16 mouse cellular contexts compared by ENCODE assay signal in the genomic region with DNA sequence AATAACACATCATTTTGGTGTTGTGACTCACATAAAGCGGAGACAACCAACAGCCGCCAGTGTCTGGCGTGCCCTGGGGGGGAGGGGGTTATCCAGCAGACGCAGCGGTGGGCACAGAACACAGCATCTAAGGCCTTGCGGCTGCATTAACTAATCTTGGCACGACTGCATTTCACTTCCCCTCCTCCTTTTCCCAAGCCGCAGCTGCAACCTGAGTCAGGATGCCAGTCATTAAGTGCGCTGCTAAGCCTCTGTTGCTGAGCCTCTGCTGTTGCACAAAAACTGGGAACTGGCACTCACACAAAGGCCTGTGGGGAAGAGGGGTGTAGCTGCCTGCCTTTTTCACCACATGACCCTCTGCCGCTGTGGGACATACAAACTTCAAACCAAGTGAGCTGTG.
A peak's percentile ranks its signal among the peaks of the same experiment; 100 is the strongest.
DNase-seq lines count a peak whose midpoint lies in the region; ATAC-seq lines count a peak whose summit lies in the region.
"Had no signal": no experiment of that assay in that cellular context is flagged by ENCODE, and none has a peak within 500 bp of the region (broad histone marks: within the 10 kb centered on the region; RNA-seq: fewer than 3 reads in every experiment).

No protein-coding gene starts in this region.

- H3K27me3 ChIP-seq in forebrain, embryonic 14.5 days (replicated peaks; ENCODE audit: control insufficient read depth, insufficient read depth, low read length), result no peaks in the 10 kb centered on the region
- H3K27me3 ChIP-seq in forebrain, embryonic 11.5 days (ENCODE audit: control insufficient read depth, insufficient read depth, low read length), result no peaks in the 10 kb centered on the region
- H3K27me3 ChIP-seq in midbrain, embryonic 13.5 days, result no peaks in the 10 kb centered on the region
- H3K27me3 ChIP-seq in midbrain, embryonic 16.5 days (ENCODE audit: control insufficient read depth, insufficient read depth, low read depth, low read length), result no peaks in the 10 kb centered on the region
- no peaks in the 10 kb centered on the region for H3K27me3 ChIP-seq in embryonic facial prominence, embryonic 14.5 days (replicated peaks; ENCODE audit: control insufficient read depth, insufficient read depth, low read length)
- H3K27me3 ChIP-seq: heart, embryonic 12.5 days; limb, embryonic 15.5 days had no signal

- H3K27ac ChIP-seq in forebrain, embryonic 14.5 days (ENCODE audit: low read depth, low read length), result no peak overlapping the region
- H3K27ac ChIP-seq in forebrain, embryonic 11.5 days (ENCODE audit: low read depth, low read length), result no peak overlapping the region
- no peak overlapping the region for H3K27ac ChIP-seq in midbrain, embryonic 13.5 days
- no peak overlapping the region for H3K27ac ChIP-seq in midbrain, embryonic 16.5 days (ENCODE audit: low read length)
- no peak overlapping the region for H3K27ac ChIP-seq in embryonic facial prominence, embryonic 14.5 days (replicated peaks; ENCODE audit: low read depth, low read length)
- H3K27ac ChIP-seq: limb, embryonic 15.5 days had no signal

- 58% methylated on average over 10 of the region's 10 CpGs for WGBS in forebrain, embryonic 14.5 days
- whole genome bisulfite sequencing in forebrain, embryonic 11.5 days, result 79% methylated on average over 10 of the region's 10 CpGs
- 79% methylated on average over 10 of the region's 10 CpGs for WGBS in midbrain, embryonic 13.5 days
- 79% methylated on average over 10 of the region's 10 CpGs for WGBS in midbrain, embryonic 16.5 days
- WGBS in embryonic facial prominence, embryonic 14.5 days, result 76% methylated on average over 10 of the region's 10 CpGs

- H3K9ac ChIP-seq in forebrain, embryonic 14.5 days (ENCODE audit: low read length), result no peak overlapping the region
- H3K9ac ChIP-seq in forebrain, embryonic 11.5 days (ENCODE audit: low read length), result no peak overlapping the region
- no peak overlapping the region for H3K9ac ChIP-seq in midbrain, embryonic 13.5 days (replicated peaks)
- H3K9ac ChIP-seq in midbrain, embryonic 16.5 days (ENCODE audit: low read depth, low read length), result no peak overlapping the region
- no peak overlapping the region for H3K9ac ChIP-seq in embryonic facial prominence, embryonic 14.5 days (ENCODE audit: low read depth, low read length)
- H3K9ac ChIP-seq: heart, embryonic 12.5 days; limb, embryonic 15.5 days; liver, postnatal 0 days had no signal

- peak; percentile 70; the same call in 1 of the 2 replicates for ATAC-seq in forebrain, embryonic 14.5 days
- ATAC-seq in forebrain, embryonic 11.5 days (replicated peaks; ENCODE audit: low FRiP score), result no peak; the same call in 1 of the 2 replicates
- ATAC-seq in midbrain, embryonic 13.5 days, result peak; percentile 56; the same call in 1 of the 2 replicates
- no peak for ATAC-seq in midbrain, embryonic 16.5 days
- ATAC-seq in embryonic facial prominence, embryonic 14.5 days (ENCODE audit: low read depth), result peak; percentile 92
- ATAC-seq: liver, postnatal 0 days had no signal

- no peaks in the 10 kb centered on the region for H3K4me1 ChIP-seq in forebrain, embryonic 14.5 days (ENCODE audit: control insufficient read depth, insufficient read depth, low read length)
- H3K4me1 ChIP-seq in forebrain, embryonic 11.5 days (replicated peaks; ENCODE audit: control insufficient read depth, insufficient read depth, low read length), result no peaks in the 10 kb centered on the region
- H3K4me1 ChIP-seq in midbrain, embryonic 13.5 days (replicated peaks), result no peaks in the 10 kb centered on the region
- no peaks in the 10 kb centered on the region for H3K4me1 ChIP-seq in midbrain, embryonic 16.5 days (ENCODE audit: control insufficient read depth, insufficient read depth, low read length)
- no peaks in the 10 kb centered on the region for H3K4me1 ChIP-seq in embryonic facial prominence, embryonic 14.5 days (ENCODE audit: control insufficient read depth, insufficient read depth, low read length)
- H3K4me1 ChIP-seq: heart, embryonic 12.5 days; limb, embryonic 15.5 days had no signal

- H3K36me3 ChIP-seq in forebrain, embryonic 14.5 days (ENCODE audit: control insufficient read depth, insufficient read depth, low read length), result no peaks in the 10 kb centered on the region
- H3K36me3 ChIP-seq in forebrain, embryonic 11.5 days (ENCODE audit: control insufficient read depth, insufficient read depth, low read length), result no peaks in the 10 kb centered on the region
- H3K36me3 ChIP-seq in midbrain, embryonic 13.5 days, result no peaks in the 10 kb centered on the region
- H3K36me3 ChIP-seq in midbrain, embryonic 16.5 days (ENCODE audit: control insufficient read depth, insufficient read depth, low read length), result no peaks in the 10 kb centered on the region
- no peaks in the 10 kb centered on the region for H3K36me3 ChIP-seq in embryonic facial prominence, embryonic 14.5 days (ENCODE audit: control insufficient read depth, insufficient read depth, low read length)
- H3K36me3 ChIP-seq: heart, embryonic 12.5 days; limb, embryonic 15.5 days had no signal

- DNase-seq in forebrain, embryonic 14.5 days (ENCODE audit: low spot score), result peak; percentile 41
- no peak for DNase-seq in forebrain, embryonic 11.5 days (ENCODE audit: low spot score)
- DNase-seq in embryonic facial prominence, embryonic 14.5 days (ENCODE audit: low spot score), result peak; percentile 68
- DNase-seq in testis, postnatal 14 days (ENCODE audit: low spot score), result no peak
- DNase-seq in thymus, postnatal 0 days (ENCODE audit: low spot score), result no peak
- DNase-seq: cerebellum, adult 2 months; kidney, adult 9 months; kidney, postnatal 36 days; layer of hippocampus, adult 9-11 months; liver, postnatal 0 days; spleen, adult 18-20 months; thymus, adult 2 months had no signal

- H3K9me3 ChIP-seq in forebrain, embryonic 14.5 days (replicated peaks; ENCODE audit: control insufficient read depth, low read length), result no peaks in the 10 kb centered on the region
- H3K9me3 ChIP-seq in forebrain, embryonic 11.5 days (ENCODE audit: control insufficient read depth, low read length), result no peaks in the 10 kb centered on the region
- 0 out of 2 replicates have a peak, but pooled peaks cover 3% of the 10 kb centered on the region for H3K9me3 ChIP-seq in midbrain, embryonic 13.5 days
- H3K9me3 ChIP-seq in midbrain, embryonic 16.5 days (replicated peaks; ENCODE audit: control insufficient read depth, low read length, poor library complexity, severe bottlenecking), result no peaks in the 10 kb centered on the region
- H3K9me3 ChIP-seq in embryonic facial prominence, embryonic 14.5 days (ENCODE audit: control insufficient read depth, low read length), result no peaks in the 10 kb centered on the region
- H3K9me3 ChIP-seq: heart, embryonic 12.5 days; limb, embryonic 15.5 days had no signal

- no peak overlapping the region for H3K4me3 ChIP-seq in forebrain, embryonic 14.5 days (ENCODE audit: low read depth, low read length)
- H3K4me3 ChIP-seq in forebrain, embryonic 11.5 days (ENCODE audit: low read depth, low read length), result no peak overlapping the region
- no peak overlapping the region for H3K4me3 ChIP-seq in midbrain, embryonic 13.5 days (replicated peaks)
- no peak overlapping the region for H3K4me3 ChIP-seq in midbrain, embryonic 16.5 days (ENCODE audit: low read depth, low read length)
- no peak overlapping the region for H3K4me3 ChIP-seq in embryonic facial prominence, embryonic 14.5 days (ENCODE audit: low read depth, low read length)
- H3K4me3 ChIP-seq: heart, embryonic 12.5 days; limb, embryonic 15.5 days had no signal

- H3K4me2 ChIP-seq in forebrain, embryonic 14.5 days (ENCODE audit: low read length), result no peak overlapping the region
- no peak overlapping the region for H3K4me2 ChIP-seq in forebrain, embryonic 11.5 days (ENCODE audit: low read depth, low read length, severe bottlenecking)
- H3K4me2 ChIP-seq in midbrain, embryonic 13.5 days (replicated peaks), result no peak overlapping the region
- H3K4me2 ChIP-seq in midbrain, embryonic 16.5 days (ENCODE audit: low read length), result no peak overlapping the region
- no peak overlapping the region for H3K4me2 ChIP-seq in embryonic facial prominence, embryonic 14.5 days (ENCODE audit: low read depth, low read length)
- H3K4me2 ChIP-seq: heart, embryonic 12.5 days; limb, embryonic 15.5 days had no signal

Comparison
In these comparisons a context has a peak if more than half of its experiments do, and no peak if none do; other contexts are left out.
1. ATAC-seq: peak in forebrain, embryonic 14.5 days (single experiment), midbrain, embryonic 13.5 days (single experiment) and embryonic facial prominence, embryonic 14.5 days (single experiment); none in forebrain, embryonic 11.5 days (single experiment) and midbrain, embryonic 16.5 days (single experiment).
2. DNase-seq: peak in forebrain, embryonic 14.5 days (single experiment) and embryonic facial prominence, embryonic 14.5 days (single experiment); none in forebrain, embryonic 11.5 days (single experiment), testis, postnatal 14 days (single experiment) and thymus, postnatal 0 days (single experiment).